Mouse (Mus musculus) liver, postnatal 0 days (tissue): Measurements from ENCODE around the gene Tfcp2l1. TPM values are rescaled to one million over a fixed set of nuclear protein-coding genes. Genes with fewer than 3 reads are reported as not detected.

Source experiments
- ATAC-seq: fragments of 200-750 bp; cut with Nextera tagmentation; 2 replicates; pipeline ENCODE4 v1.8.0; 2017; ENCODE audit warnings: mild to moderate bottlenecking, moderate library complexity
- DNase-seq: peaks from one replicate; pipeline ENCODE4 v3.0.0-alpha.2; 2016
- H3K27ac ChIP-seq: fragments of 300-500 bp; sonication (generic); 2 replicates; pipeline ENCODE4 v1.5.1; 2014; ENCODE audit warnings: antibody characterized with exemption, moderate library complexity, mild to moderate bottlenecking, low read depth
- H3K27me3 ChIP-seq: fragments of 300-500 bp; sonication (generic); 2 replicates; pipeline ENCODE4 v1.6.1; 2014; ENCODE audit warnings: low read length, control low read depth, mixed read lengths; ENCODE audit not compliant: insufficient read depth
- H3K36me3 ChIP-seq: fragments of 300-500 bp; sonication (generic); replicated peaks from 2 replicates; pipeline ENCODE4 v1.6.1; 2014; ENCODE audit warnings: mild to moderate bottlenecking, control low read depth, low read length, moderate library complexity, mixed read lengths; ENCODE audit not compliant: insufficient read depth
- H3K4me1 ChIP-seq: fragments of 300-500 bp; sonication (generic); 2 replicates; pipeline ENCODE4 v1.6.1; 2014; ENCODE audit warnings: antibody characterized with exemption, mild to moderate bottlenecking, control low read depth; ENCODE audit not compliant: insufficient read depth
- H3K4me2 ChIP-seq: fragments of 300-500 bp; sonication (generic); 2 replicates; pipeline ENCODE4 v1.6.1; 2014; ENCODE audit warnings: low read depth, mild to moderate bottlenecking, low read length, moderate library complexity, mixed read lengths
- H3K4me3 ChIP-seq: fragments of 300-500 bp; sonication (generic); 2 replicates; pipeline ENCODE4 v1.5.1; 2014; ENCODE audit warnings: low read depth, low read length
- H3K9ac ChIP-seq: fragments of 300-500 bp; sonication (generic); replicated peaks from 2 replicates; pipeline ENCODE4 v1.6.1; 2014; ENCODE audit warnings: mild to moderate bottlenecking, moderate library complexity
- H3K9me3 ChIP-seq: fragments of 300-500 bp; sonication (generic); 2 replicates; pipeline ENCODE4 v1.6.1; 2016; ENCODE audit warnings: mild to moderate bottlenecking, control low read depth, low read length, mixed read lengths
- CTCF ChIP-seq: sonication (generic); IDR thresholded peaks from 2 replicates; pipeline ENCODE4 v1.5.1; 2016; ENCODE audit warnings: antibody characterized with exemption, low read depth
- EP300 ChIP-seq: IDR thresholded peaks from 2 replicates; pipeline ENCODE4 v1.6.1; 2016; ENCODE audit warnings: antibody characterized with exemption, low read depth, mild to moderate bottlenecking
- WGBS: fragments of 180-500 bp; shearing (Covaris S2); extraction: QIAGEN DNeasy Blood & Tissue Kit; methylation state at CpG from one replicate; pipeline ENCODE4 v1.1.7; 2014; ENCODE audit not compliant: insufficient replicate concordance; 5-methylcytosine and 5-hydroxymethylcytosine counted together
- polyA plus RNA-seq: library from polyadenylated mRNA; unstranded; fragments of >200 nt; fragmentation: Nextera tagmentation; extraction: Ambion mirVana; gene quantifications from 2 replicates; pipeline ENCODE4 v1.2.1, GENCODE M21; 2015

Gene Tfcp2l1
- 0.62 and 0.96 TPM in 2 replicates for polyA plus RNA-seq

DNA sequence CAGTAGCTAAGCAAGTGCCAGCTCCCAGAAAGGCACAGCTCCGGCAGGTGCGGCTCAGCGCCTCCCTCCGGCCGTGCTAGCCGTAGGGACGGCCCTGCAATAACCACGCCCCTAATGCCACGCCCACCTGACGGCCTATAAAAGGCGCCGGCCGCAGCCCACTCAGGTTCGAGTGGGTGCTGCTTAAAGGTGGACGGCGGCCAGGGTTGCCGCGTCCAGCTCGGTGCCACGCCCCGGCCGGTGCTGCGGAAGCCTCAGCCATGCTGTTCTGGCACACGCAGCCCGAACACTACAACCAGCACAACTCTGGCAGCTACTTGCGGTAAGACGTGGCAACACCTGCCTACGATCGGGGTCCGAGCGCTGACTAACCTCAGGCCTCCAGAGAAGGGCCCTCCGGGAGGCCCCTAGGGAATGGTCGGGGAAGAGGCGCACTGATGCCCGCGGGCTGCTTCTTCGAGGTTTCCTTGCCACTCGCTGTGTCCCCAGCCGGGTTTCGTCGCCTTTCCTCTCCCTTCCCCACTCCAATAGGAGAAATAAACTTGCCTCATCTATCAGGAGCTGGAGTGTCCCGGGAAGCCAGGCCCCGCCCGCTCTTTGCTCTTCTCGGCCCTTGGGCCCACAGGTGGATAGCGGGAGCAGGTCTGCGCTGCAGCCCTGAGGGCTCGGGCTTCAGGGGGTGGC is at the start of gene Tfcp2l1:
TSS of gene Tfcp2l1 (plus strand) at position 165 of the 684 bp plus-strand sequence.
- ATAC-seq (peak; percentile 97), DNase-seq (peak; percentile 89)
- Histone ChIP-seq H3K4me1 (peaks cover 5% of the 10 kb centered on the region; the same call in 1 of the 2 replicates), H3K9ac (peak within 1 kb of the TSS; percentile 59; the same call in 1 of the 2 replicates), H3K27ac (no peak within 1 kb of the TSS), H3K4me2 (peak within 1 kb of the TSS; percentile 80), H3K36me3 (no peaks in the 10 kb centered on the region), H3K9me3 (no peaks in the 10 kb centered on the region), H3K27me3 (peaks cover 9% of the 10 kb centered on the region), H3K4me3 (peak within 1 kb of the TSS; percentile 58)
- TF ChIP-seq CTCF (peak; percentile 48), EP300 (no peak)
- 1% methylated on average over 43 of the region's 48 CpGs for WGBS

DNA sequence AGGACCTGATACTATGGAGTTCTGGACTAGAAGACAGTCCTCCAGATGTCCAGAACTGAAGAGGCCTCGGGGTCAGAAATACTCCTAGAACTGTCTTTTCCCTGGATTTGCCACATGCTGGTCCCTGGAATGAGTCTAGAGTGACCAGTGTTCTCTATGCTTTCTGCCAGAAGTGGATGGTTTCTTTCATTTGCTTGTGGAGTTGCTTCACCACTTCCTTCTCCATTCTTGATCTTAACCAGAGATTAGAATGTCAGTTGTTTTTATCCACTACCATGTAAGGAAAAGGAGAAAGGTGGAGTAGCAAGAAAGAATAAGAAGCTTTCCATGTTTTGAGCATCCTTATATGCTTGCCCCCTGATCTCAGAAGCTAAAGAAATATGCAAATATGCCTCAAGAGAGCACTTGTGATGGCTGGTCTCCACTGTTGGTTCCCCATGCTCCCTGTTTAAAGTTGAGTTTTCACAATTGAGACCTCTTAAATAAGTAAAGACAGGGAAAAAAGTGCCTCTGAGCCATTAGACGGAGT is 47.5 kb upstream of the Tfcp2l1 start:
- Histone ChIP-seq H3K4me1 (no peaks in the 10 kb centered on the region), H3K9me3 (no peaks in the 10 kb centered on the region), H3K9ac (no peak overlapping the region), H3K4me3 (no peak overlapping the region), H3K4me2 (no peak overlapping the region), H3K27ac (no peak overlapping the region), H3K36me3 (peaks cover 31% of the 10 kb centered on the region), H3K27me3 (no peaks in the 10 kb centered on the region)
- DNase-seq: no peak
- 76% methylated on average over 2 of the region's 2 CpGs for WGBS
- no peak for TF ChIP-seq CTCF
- TF ChIP-seq EP300: no peak
- no peak for ATAC-seq

DNA sequence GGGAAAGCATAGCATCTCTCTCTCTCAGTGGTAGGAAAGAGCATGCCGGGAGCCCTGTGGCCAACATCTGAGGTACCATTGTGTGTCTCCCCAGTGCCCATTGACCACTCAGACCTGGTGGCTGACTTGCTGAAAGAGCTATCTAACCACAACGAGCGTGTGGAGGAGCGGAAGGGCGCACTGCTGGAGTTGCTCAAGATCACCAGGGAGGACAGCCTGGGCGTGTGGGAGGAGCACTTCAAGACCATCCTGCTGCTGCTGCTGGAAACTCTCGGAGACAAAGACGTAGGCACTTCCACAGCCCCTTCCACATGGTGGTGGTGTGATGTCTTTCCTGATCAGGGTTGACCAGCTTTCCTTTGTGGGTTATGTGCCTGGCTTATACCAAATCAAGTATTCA is 46.6 kb upstream of the Tfcp2l1 start:
- ATAC-seq (no peak), DNase-seq (no peak)
- no peak overlapping the region for H3K4me2 ChIP-seq
- no peaks in the 10 kb centered on the region for H3K9me3 ChIP-seq
- no peaks in the 10 kb centered on the region for H3K4me1 ChIP-seq
- H3K27ac ChIP-seq: no peak overlapping the region
- no peaks in the 10 kb centered on the region for H3K27me3 ChIP-seq
- H3K36me3 ChIP-seq: peaks cover 25% of the 10 kb centered on the region
- TF ChIP-seq EP300: no peak
- no peak for TF ChIP-seq CTCF
- 71% methylated on average over 8 of the region's 8 CpGs for WGBS
- no peak overlapping the region for H3K9ac ChIP-seq
- H3K4me3 ChIP-seq: no peak overlapping the region

DNA sequence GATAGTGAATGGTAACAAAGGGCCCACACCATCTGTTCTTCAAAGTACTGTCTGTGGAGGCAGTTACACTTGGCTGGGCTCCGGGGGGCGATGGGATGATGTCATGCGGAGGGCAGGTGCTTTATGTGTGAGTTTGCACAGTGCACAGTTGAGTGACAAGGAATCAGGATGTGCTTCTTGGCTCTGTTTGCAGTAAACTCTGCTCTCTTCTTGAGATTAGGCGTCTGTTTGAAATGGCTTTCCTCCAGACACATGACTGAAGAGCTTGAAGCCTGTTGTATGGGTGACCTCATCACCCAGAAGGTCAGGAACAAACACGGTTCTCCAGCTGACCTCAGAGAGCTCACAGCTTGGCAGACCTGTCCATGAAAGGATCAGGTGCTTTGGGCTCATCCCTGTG is 38.0 kb upstream of the Tfcp2l1 start:
- no peaks in the 10 kb centered on the region for H3K4me1 ChIP-seq

DNA sequence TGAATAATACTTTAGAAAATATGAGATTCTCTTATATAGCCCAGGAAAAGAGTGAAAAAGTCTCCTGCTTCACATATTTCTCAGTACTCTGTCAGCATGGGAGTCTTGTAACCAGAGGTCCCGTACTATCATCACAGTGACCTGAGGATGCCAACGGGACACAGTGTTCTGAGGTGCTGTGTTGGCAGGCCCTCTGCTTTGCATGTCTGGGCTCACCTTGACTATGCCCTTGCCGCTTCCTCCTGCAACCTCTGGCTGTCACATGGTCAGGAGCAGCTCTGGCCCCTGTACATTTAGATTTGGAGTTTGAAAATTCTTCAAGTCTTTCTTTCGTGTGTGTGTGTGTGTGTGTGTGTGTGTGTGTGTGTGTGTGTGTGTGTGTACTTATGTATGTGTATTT is 34.8 kb upstream of the Tfcp2l1 start:
- no peak for ATAC-seq
- Histone ChIP-seq H3K36me3 (peaks cover 34% of the 10 kb centered on the region), H3K27ac (no peak overlapping the region), H3K9me3 (no peaks in the 10 kb centered on the region), H3K9ac (no peak overlapping the region), H3K27me3 (no peaks in the 10 kb centered on the region), H3K4me1 (peaks cover 8% of the 10 kb centered on the region; the same call in 1 of the 2 replicates), H3K4me2 (no peak overlapping the region), H3K4me3 (no peak overlapping the region)
- TF ChIP-seq CTCF (no peak), EP300 (no peak)
- no peak for DNase-seq
- 86% methylated on average over 4 of the region's 4 CpGs for WGBS

More for the DNA sequence above, 38.0 kb upstream of the Tfcp2l1 start:
- H3K36me3 ChIP-seq: peaks cover 30% of the 10 kb centered on the region
- no peak overlapping the region for H3K4me2 ChIP-seq
- no peak overlapping the region for H3K27ac ChIP-seq
- H3K27me3 ChIP-seq: no peaks in the 10 kb centered on the region
- no peak overlapping the region for H3K9ac ChIP-seq
- 69% methylated on average over 5 of the region's 5 CpGs for WGBS
- DNase-seq (no peak), ATAC-seq (no peak)
- no peaks in the 10 kb centered on the region for H3K9me3 ChIP-seq
- TF ChIP-seq EP300 (no peak), CTCF (no peak)
- H3K4me3 ChIP-seq: no peak overlapping the region

DNA sequence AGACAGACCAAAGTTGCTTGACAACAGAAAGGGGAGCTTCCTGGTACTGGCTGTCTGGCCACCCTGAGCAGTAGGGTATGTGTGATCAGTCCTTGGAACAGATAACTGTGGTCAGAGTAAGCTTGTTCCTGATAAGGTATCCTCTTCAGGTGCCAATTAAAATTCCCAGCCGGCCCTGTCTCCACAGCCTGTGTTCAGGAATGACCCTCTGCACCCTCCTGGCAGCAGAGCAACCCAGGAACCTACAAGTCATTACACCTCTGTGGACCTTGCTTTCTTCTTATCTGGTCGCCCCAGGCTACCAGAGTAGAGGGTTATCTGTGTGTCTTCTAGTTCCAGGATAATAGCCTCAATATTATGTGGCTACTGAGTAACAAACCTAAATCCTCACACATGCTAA is 32.4 kb upstream of the Tfcp2l1 start:
- Histone ChIP-seq H3K9ac (no peak overlapping the region), H3K9me3 (no peaks in the 10 kb centered on the region), H3K4me3 (no peak overlapping the region), H3K27me3 (no peaks in the 10 kb centered on the region), H3K4me2 (no peak overlapping the region), H3K4me1 (peaks cover 8% of the 10 kb centered on the region; the same call in 1 of the 2 replicates), H3K36me3 (peaks cover 41% of the 10 kb centered on the region), H3K27ac (no peak overlapping the region)
- ATAC-seq (0 out of 2 replicates have a peak, but pooled peaks have one; percentile 29), DNase-seq (no peak)
- 48% methylated on average over 2 of the region's 2 CpGs for WGBS
- TF ChIP-seq CTCF: no peak
- TF ChIP-seq EP300: no peak
